Mouse (Mus musculus) cerebellum, postnatal 10 days (tissue): ENCODE data around the gene Adcy10.

ENCODE experiments used
- DNase-seq, 2 experiments: peaks; one replicate each; pipeline ENCODE4 v3.0.0; 2021; ENCODE audit warnings: mixed read lengths in 2 of 2

The Adcy10 gene

GRCm38 (mm10) chr1:165536079-165536675 is 51.2 kb downstream of the Adcy10 start:
- no peak for DNase-seq

- DNase-seq = no peak
Measured at GRCm38 (mm10) chr1:165537241-165537807, 52.3 kb downstream of the Adcy10 start.

GRCm38 (mm10) chr1:165556711-165557110 is 71.7 kb downstream of the Adcy10 start:
- peak; percentile 59 to 68 for DNase-seq

- DNase-seq = peak; percentile 93 to 96
Measured at GRCm38 (mm10) chr1:165559073-165559472, 74.1 kb downstream of the Adcy10 start.

- no peak for DNase-seq
Measured at GRCm38 (mm10) chr1:165565283-165565682, 80.3 kb downstream of the Adcy10 start.

GRCm38 (mm10) chr1:165567466-165567865 is 82.5 kb downstream of the Adcy10 start:
- no peak for DNase-seq

- no peak for DNase-seq
Measured at GRCm38 (mm10) chr1:165576005-165576404, 91.0 kb downstream of the Adcy10 start.

- no peak for DNase-seq
Measured at GRCm38 (mm10) chr1:165576459-165577112, 91.6 kb downstream of the Adcy10 start.

GRCm38 (mm10) chr1:165579332-165579731 is 94.3 kb downstream of the Adcy10 start:
- no peak for DNase-seq

GRCm38 (mm10) chr1:165581255-165581654 is 96.3 kb downstream of the Adcy10 start:
- DNase-seq = no peak

GRCm38 (mm10) chr1:165583529-165584184 is 98.7 kb downstream of the Adcy10 start:
- DNase-seq = peak; percentile 93 to 96

- DNase-seq = peak; percentile 20 to 22
Measured at GRCm38 (mm10) chr1:165585389-165586104, 100.6 kb downstream of the Adcy10 start.

GRCm38 (mm10) chr1:165586366-165586765 is 101.4 kb downstream of the Adcy10 start:
- DNase-seq = no peak

- no peak for DNase-seq
Measured at GRCm38 (mm10) chr1:165587845-165588244, 102.9 kb downstream of the Adcy10 start.

- peak in 1 of 2 experiments; percentile 20 for DNase-seq
Measured at GRCm38 (mm10) chr1:165589280-165590048, 104.5 kb downstream of the Adcy10 start.

- DNase-seq = no peak
Measured at GRCm38 (mm10) chr1:165590760-165591159, 105.8 kb downstream of the Adcy10 start.

- DNase-seq = peak; percentile 34 to 48
Measured at GRCm38 (mm10) chr1:165592295-165593082, 107.5 kb downstream of the Adcy10 start.

- no peak for DNase-seq
Measured at GRCm38 (mm10) chr1:165594699-165595421, 109.9 kb downstream of the Adcy10 start.

- DNase-seq = no peak
Measured at GRCm38 (mm10) chr1:165601775-165602280, 116.8 kb downstream of the Adcy10 start.

GRCm38 (mm10) chr1:165603218-165603617 is 118.2 kb downstream of the Adcy10 start:
- DNase-seq = no peak
